Mouse (Mus musculus): ENCODE measurements around the gene Phgdh.

DNA sequence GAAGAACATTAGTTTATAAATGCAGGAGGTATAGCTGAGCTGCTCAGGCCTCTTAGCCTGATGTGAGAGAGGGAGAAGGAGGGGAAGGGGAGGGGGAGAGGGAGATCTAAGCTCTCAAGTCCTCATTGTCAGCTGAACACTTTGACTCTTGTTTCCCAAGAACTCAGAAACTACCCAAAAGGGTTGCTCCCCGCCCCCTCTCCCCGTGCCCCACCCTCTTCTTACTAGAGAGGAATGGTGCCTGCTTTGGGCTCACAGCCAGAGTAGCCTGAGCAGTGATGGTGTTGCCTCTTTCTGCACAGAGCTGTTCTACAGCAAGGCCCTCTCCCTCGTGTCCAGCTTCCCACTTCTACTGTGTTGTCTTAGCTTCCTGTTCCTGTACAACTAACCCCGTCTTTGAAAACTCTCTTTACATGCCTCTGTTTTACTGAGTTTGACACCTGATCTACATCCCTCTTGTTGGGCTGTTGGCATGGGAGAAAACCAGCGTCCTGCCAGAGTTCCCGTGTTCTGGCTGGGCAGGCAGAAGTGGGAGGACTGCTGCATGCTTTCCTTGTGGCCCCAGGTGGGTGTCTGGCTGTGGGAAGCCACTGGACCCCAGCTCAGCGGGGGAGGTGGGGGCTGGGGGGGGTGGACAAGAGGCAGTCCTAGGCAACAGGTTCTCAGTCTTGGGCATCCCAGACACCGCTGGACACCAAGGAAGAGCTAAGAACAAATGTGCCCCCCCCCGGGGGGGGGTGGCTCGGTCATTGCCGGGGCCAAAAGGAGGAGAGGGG is 66.0 kb downstream of the Phgdh start:
- no peak for TF ChIP-seq CTCF (IDR thresholded peaks at IDR 0.05; ENCODE audit: extremely low read depth, insufficient read length, insufficient replicate concordance, low read depth, low read length)
- TF ChIP-seq POLR2A (IDR thresholded peaks at IDR 0.05; ENCODE audit: low read depth, low read length) = no peak

Data from small intestine, adult 2 months (tissue).